Mouse (Mus musculus): ENCODE results near the gene Ugt2b38. TPM values are rescaled to one million over a fixed set of nuclear protein-coding genes. Genes with fewer than 3 reads are reported as not detected.
A peak's percentile ranks its signal among the peaks of the same experiment; 100 is the strongest.
"Not testable (repeated sequence)": the region's sequence is repeated elsewhere in the genome, so short reads cannot be mapped to it uniquely, and the experiment has no call there.

The Ugt2b38 gene
- not detected for total RNA-seq (2021)
- long read RNA-seq, result 0 reads

- DNase-seq (ENCODE audit: low spot score in 2 of 2), result not testable (repeated sequence)
These were observed at the start of gene Ugt2b38 for GRCm38 (mm10) chr5:87424041-87424440. Gene Ugt2b38 (minus strand): TSS chr5:87424203.

DNA sequence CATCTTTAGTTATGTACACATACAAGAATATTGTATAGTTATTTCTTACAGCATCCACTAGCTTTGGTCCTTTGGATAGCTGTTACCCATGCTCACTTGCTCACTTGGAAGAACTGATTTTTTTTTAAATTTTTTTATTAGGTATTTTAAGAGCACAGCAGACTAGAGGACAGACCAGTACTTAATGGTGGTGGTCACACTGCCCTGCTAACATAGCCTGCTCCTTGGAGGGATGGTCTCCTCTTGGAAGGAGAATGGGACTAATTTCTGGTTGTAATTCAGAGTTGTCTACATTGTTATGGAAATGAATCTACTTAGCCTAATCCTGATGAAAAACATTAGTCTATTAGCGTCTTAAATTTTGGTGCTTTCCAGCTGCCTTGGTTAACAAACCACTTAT lies 34.8 kb upstream of the Ugt2b38 start:
- DNase-seq (ENCODE audit: low spot score in 2 of 2), result no peak

- no peak for DNase-seq (ENCODE audit: low spot score in 2 of 2)
These were observed 33.7 kb upstream of the Ugt2b38 start for GRCm38 (mm10) chr5:87457701-87458100.

- no peak for DNase-seq (ENCODE audit: low spot score in 2 of 2)
These were observed 32.3 kb upstream of the Ugt2b38 start for GRCm38 (mm10) chr5:87456216-87456850.

DNA sequence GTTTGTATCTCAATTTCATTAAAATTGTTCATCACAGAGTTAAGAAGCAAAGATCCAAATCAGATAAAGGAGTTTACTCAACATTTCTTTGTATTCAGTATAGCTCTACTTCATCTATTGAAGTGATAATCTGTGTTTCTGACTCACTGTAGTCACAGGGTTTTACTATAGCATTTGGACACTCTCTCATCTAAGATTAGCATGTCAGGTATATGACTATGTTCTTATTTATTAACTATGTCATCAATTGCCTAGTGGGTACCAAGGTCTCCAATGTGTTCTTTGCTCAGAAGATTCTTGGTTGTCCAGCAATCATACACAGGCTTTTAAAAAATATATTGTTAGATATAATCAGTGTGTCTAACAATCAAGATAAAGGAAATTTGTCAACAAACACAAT lies 31.5 kb upstream of the Ugt2b38 start:
- DNase-seq (ENCODE audit: low spot score in 2 of 2), result no peak

DNA sequence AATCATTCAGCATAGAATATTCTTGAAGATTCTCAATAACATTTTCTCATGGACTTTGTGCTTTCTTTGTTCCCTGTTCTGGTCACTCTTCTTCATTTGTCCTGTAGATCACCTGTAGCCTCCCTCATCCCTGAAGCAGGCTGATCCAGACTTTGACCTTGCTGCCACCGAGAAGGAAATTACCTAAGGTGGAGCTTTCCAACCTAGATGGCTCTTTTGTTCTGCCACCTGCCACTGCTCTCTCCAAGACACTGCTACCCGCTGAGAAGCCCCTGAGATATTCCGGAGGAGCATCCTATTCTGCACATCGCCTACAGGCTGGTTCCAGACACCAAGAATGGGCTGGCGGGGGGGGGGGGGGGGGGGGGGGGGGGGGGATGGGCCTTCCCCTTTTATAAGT lies 28.5 kb upstream of the Ugt2b38 start:
- not testable (repeated sequence) for DNase-seq (ENCODE audit: low spot score in 2 of 2)

- DNase-seq (ENCODE audit: low spot score in 2 of 2), result peak; percentile 7 to 14
These were observed 12.3 kb upstream of the Ugt2b38 start for GRCm38 (mm10) chr5:87436264-87436663.

DNA sequence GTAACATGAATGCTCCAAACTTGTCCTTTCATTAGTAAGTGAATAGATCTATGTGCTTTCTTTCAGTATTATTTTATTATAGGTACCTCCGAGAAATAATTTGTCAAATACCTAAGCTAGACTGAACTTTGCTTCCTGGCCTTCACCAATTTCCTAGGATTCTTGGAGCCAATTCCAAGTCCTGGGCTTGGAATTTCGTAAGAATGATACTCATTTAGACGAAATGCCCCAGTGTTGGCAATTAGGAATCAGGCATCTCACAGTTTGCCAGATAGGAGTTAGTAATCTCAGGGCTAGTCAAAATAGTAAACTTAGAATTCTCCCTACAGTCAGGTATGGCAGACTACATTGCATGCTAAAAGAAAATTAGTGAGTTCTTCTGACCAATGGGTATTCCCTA lies 1.7 kb upstream of the Ugt2b38 start:
- no peak for DNase-seq (ENCODE audit: low spot score in 2 of 2)

- DNase-seq (ENCODE audit: low spot score in 2 of 2), result no peak
These were observed 27.0 kb downstream of the Ugt2b38 start for GRCm38 (mm10) chr5:87396968-87397367.

GRCm38 (mm10) chr5:87390818-87391217 lies 33.2 kb downstream of the Ugt2b38 start:
- no peak for DNase-seq (ENCODE audit: low spot score in 2 of 2)

- DNase-seq (ENCODE audit: low spot score in 2 of 2), result no peak
These were observed 43.8 kb downstream of the Ugt2b38 start for GRCm38 (mm10) chr5:87380234-87380633.

DNA sequence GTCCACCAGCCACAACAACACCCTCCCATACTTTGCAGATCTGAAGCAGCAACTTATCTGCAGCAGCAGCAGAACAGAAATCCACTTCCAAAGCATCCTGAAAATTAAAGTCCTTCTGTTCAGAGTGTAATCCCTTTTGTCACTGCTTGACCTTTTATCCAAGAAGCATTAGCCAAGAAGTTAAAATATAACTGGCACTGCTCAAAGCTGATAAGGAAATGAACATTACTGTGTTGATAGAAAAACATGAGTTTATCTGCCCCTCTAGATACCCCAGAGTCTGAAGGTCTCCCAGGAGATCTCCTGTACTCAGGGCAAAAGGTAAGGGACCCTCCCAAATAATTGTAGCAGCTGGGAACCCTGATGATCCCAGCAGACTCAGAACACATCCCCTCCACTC lies 44.2 kb downstream of the Ugt2b38 start:
- no peak for DNase-seq (ENCODE audit: low spot score in 2 of 2)

- DNase-seq (ENCODE audit: low spot score in 2 of 2), result no peak
These were observed 48.1 kb downstream of the Ugt2b38 start for GRCm38 (mm10) chr5:87375874-87376383.

- no peak for DNase-seq (ENCODE audit: low spot score in 2 of 2)
These were observed 50.5 kb downstream of the Ugt2b38 start for GRCm38 (mm10) chr5:87373502-87373863.

GRCm38 (mm10) chr5:87372788-87373501 lies 51.1 kb downstream of the Ugt2b38 start:
- DNase-seq (ENCODE audit: low spot score in 2 of 2), result not testable (repeated sequence)

Other genes with a start within 250 kb of the Ugt2b38 start
- not detected for gene Ugt2b37, start 169.4 kb downstream of the Ugt2b38 start, total RNA-seq (2021)
- gene Ugt2a3, start 87.0 kb downstream of the Ugt2b38 start, total RNA-seq (2021), result under 1 TPM; 0.25 to 0.27 TPM
- not detected for gene Ugt2a2, start 58.1 kb upstream of the Ugt2b38 start, total RNA-seq (2021)
- not detected for gene Gm43638, start 62.6 kb upstream of the Ugt2b38 start, total RNA-seq (2021)
- gene Ugt2a1, start 66.7 kb upstream of the Ugt2b38 start, total RNA-seq (2021), result not detected
- not detected for gene Sult1b1, start 114.0 kb upstream of the Ugt2b38 start, total RNA-seq (2021)
- not detected for gene Sult1d1, start 144.8 kb upstream of the Ugt2b38 start, total RNA-seq (2021)
- gene Sult1e1, start 167.4 kb upstream of the Ugt2b38 start, total RNA-seq (2021), result not detected
- gene Csn1s1, start 242.0 kb upstream of the Ugt2b38 start, total RNA-seq (2021), result not detected

All from layer of hippocampus, postnatal 10 days (tissue).